Mouse (Mus musculus): ENCODE results near the gene Tbc1d24.

DNA sequence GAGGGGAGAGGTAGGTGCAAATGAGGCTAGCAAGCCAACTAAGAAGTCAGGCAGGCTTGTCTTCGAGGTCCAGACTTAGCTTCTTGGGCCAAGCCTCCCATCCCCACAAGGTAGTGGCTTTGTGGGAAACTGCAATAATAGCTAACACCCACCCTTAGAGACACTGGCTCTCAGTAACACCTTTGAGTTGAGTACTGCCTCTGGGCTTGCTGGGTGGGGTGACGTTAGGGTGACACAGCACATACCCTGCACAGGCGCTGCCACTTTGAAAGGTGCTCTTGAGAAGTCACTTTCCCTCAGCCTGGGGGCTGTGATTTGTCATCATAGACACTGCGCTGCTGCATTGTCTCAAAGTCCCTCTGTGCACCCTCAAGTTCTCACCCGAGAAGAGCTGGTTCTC is 11.6 kb downstream of the Tbc1d24 start:
- TF ChIP-seq GATA1 (IDR thresholded peaks at IDR 0.05; ENCODE audit: borderline replicate concordance, low read length) = no peak
- TF ChIP-seq FLI1 (IDR thresholded peaks at IDR 0.05; ENCODE audit: low read length) = no peak

All from megakaryocyte, embryonic 14.5 days (primary cell).